Mouse (Mus musculus): ENCODE data around the gene Cacna2d4. TPM values are rescaled to one million over a fixed set of nuclear protein-coding genes. Genes with fewer than 3 reads are reported as not detected.

The Cacna2d4 gene
- total RNA-seq, 2 experiments from 2014 or later, result 5.5 TPM; not detected in 1

DNA sequence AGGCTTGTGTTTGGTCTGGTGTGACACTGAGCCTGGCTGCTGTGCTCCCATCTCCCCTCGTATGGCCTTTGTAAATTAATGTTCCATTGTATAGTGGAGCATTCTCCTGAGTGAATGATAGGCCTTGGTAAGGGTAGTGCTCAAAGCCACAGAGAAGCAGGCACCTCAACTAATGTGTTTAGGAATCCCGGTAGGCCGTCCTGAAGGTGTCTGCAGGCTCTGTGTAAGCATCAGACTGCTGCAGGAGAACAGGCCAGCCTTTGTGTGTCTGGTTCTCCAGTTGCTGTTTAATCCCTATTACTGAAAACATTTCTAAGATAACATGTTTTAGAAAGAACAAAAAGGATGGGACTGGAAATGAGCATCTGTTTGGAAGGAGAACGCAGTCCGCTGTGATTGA, 17.7 kb upstream of the Cacna2d4 start:
- no peak for ATAC-seq (replicated peaks; ENCODE audit: low FRiP score, low TSS enrichment, poor library complexity, severe bottlenecking)

DNA sequence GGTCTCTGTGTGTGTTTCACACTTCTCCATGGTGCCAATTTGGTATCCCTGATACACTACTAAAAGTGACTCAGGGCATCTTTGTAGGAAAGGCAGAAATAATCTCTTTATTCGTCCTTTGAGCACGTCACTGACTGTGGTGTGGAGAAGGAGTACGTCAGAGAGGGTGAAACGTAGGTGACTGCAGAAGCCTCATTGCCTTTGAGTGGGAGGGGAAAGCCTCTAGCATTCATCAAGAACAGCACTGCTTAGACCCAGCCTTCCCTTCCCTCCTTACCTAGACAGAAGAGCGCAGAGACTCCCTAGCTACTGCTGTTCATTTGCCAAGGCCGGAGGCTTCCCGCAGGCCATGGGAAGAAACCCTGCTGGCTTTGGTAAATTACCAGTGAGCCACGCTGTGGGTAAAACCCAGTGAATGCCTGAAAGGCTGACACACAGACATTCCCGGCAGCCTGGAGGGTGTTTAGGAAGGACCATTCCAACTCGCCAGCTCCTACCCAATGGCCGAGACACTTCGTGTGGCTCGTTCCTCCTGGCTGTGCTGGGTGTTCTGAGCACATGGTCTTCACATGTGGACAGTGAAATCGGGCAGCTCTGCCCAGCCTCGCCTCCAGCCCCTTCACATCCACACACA, 17.0 kb upstream of the Cacna2d4 start:
- no peak for ATAC-seq (replicated peaks; ENCODE audit: low FRiP score, low TSS enrichment, poor library complexity, severe bottlenecking)

DNA sequence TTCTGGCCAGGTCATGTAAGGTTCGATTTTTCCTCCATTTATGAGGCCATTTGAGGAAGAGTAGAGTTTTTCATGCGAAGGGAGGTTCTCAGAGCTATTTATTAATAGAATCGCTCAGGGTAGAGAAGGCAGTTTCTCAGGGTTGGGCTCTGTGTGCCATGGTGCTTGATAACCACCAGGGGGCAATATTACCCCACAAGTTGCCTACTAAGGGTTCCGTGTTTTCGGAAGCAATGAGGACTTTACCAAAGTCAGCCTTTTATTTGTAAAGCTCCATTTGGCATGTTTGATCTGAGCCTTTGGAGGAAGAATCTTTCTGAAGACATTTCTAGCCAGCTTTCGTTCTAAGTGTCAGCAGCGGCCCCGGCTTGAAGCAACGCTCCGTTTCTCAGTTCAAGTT, 16.0 kb upstream of the Cacna2d4 start:
- peak; percentile 62; the same call in 1 of the 2 replicates for ATAC-seq (replicated peaks; ENCODE audit: low FRiP score, low TSS enrichment, poor library complexity, severe bottlenecking)

DNA sequence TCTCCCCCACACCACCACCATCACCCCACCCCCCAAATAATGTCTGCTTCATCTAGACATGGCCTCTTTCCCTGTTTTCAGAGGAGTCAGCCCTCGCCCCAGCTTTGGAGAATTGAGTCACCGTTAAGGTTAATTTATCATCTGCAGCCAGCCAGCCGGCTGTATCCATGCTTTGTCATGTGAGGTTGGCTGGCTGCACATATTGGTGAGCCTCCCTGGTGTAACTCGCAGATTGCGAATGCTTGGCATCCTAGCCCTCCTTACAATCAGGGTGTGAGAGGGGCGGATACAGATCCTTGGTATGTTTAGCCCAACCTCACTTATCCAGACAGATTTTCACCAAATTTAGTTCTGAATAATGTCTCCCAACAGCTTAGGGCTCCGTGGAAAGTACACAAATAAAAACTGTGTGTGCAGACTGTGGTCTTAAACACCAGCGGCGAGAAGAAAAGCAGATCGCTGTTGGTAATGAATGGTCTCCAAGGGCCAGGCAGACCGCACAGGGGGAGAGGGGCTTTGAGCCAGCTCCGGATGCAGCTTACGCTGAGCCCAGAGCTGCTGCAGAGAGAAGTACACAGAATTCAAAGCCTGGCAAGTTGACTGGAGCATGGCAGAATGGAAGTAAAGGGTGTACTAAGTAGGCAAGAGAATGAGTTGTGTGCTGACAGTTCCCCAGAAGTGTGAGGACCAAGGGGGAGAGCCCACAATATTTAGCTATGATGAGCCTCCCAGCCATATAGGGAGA, 11.7 kb upstream of the Cacna2d4 start:
- ATAC-seq (replicated peaks; ENCODE audit: low FRiP score, low TSS enrichment, poor library complexity, severe bottlenecking), result peak; percentile 61

DNA sequence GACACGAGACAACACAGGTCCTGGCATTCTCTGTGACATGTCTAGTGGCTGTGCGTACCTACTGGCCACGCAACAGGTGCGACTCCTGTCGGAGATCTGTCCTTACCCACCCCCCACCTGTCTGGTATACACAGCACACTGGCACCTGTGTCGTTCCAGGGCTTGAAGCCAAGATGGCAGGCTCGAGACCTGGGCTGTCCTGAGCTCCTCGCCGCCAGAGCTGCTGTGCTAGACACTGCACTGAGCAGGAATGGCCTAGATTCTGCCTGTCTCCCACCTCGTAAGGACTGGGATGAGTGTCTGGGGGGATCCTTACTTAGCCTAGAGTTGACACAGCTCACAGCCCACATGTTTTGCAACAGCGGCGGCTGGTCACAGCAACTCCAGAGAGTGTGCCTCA, 11.1 kb upstream of the Cacna2d4 start:
- ATAC-seq (replicated peaks; ENCODE audit: low FRiP score, low TSS enrichment, poor library complexity, severe bottlenecking), result no peak

DNA sequence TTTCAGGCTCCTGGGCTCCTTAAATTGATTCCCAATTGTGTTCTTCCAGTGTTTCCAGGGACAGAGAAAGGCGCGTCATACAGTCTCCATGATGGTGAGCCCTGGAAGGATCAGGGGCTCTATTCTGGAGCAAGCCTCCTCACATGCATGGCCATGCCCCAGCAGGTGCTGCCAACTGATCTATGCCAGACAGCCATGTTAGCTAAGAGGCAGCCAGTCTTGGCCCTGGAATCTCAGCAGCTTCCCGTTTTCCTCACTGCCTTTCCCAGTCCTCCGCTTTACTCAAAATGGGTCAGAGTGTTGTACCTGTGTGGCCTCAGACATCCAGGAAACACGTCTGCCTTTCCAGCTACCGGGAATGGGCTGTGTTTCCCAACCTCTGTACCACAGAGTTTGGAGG, 10.6 kb upstream of the Cacna2d4 start:
- no peak for ATAC-seq (replicated peaks; ENCODE audit: low FRiP score, low TSS enrichment, poor library complexity, severe bottlenecking)

DNA sequence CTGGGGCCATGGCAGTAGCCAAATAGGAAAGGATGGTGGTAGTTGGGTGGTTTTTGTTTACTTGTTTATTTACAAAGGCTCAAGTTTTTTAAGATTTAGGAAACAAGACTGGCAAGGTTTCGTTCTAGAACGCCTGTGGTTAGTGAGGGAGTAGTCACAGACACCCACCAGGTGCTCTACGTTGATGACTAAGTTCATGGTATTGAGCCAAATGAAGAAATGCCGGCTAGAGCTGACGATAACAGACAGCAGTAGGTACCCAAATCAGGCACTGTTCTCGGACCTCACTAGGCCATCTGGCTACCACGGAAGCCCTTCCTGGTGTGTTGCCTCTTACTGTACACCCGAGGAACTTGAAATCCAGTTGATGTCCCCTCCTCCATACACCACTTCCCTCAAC, 9.3 kb upstream of the Cacna2d4 start:
- no peak for ATAC-seq (replicated peaks; ENCODE audit: low FRiP score, low TSS enrichment, poor library complexity, severe bottlenecking)

DNA sequence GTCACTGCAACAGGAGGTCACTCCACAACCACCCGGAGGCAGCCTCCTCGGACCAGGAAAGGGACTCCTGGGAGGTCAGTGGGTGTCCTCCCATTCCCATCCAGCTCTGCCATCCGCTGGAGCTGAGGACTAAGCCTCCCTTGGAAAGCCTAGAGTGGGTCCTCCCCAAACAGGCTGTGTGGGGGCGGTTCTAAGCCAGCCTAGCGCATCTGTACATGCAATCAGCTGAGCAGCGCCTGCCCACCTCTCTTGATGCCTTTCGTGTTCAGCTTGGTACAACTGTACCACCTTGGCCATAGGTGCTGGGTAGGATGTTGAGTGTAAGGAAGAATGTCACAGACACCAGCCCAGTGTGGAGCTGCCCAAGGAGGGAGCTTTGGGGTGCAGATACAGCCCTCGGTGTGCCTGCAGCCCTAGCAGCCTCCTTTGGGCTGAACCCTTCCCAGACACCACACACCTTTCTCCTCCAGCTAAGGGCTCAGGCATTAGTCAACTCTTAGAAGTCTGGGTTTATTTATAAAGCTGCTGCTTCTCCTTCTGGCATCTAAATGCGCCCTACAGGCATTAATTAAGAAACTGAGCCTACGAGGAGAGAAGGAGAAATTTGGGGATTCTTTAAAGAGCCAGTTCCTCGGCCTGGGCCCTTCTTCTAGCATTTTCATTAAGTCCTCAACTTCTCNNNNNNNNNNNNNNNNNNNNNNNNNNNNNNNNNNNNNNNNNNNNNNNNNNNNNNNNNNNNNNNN, 7.3 kb upstream of the Cacna2d4 start:
- ATAC-seq (replicated peaks; ENCODE audit: low FRiP score, low TSS enrichment, poor library complexity, severe bottlenecking), result no peak

DNA sequence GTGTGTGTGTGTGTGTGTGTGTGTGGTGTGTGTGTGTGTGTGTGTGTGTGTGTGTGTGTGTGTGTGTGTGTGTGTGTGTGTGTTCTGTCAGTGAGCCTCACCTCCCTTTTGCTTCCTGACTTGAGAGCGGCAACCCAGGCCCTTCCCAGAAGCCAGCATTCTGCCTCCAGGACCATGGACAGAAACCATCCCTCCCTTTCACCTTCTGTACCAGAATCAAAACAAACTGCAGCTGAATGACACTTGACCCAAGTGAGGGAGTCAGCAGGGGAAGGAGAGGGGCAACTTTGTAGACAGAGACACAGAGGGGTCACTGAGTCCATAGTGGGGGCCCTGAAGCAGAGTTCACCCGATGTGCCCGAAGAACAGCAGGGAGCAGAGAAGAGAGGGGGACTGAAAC, 3.3 kb upstream of the Cacna2d4 start:
- 0 out of 2 replicates have a peak, but pooled peaks have one; percentile 47 for ATAC-seq (replicated peaks; ENCODE audit: low FRiP score, low TSS enrichment, poor library complexity, severe bottlenecking)

DNA sequence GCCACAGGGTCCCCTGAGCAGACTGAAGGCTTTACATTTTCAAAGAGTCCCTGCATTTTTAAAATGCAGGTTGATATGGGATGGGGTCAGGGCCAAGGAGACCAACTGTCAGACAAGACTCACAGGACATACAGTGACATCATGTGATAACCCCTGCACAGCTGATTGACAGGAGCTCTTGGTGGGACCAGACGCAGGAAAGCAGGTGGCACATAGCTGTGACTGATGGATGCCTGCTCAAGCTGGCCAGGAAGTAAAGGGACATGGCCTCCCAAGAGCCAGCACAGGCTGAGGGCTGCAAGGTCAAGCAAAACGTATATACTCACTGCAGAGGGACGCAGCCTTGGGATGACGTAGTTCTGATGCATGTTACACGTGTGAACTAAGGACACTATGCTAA, 885 bp upstream of the Cacna2d4 start:
- no peak for ATAC-seq (replicated peaks; ENCODE audit: low FRiP score, low TSS enrichment, poor library complexity, severe bottlenecking)

DNA sequence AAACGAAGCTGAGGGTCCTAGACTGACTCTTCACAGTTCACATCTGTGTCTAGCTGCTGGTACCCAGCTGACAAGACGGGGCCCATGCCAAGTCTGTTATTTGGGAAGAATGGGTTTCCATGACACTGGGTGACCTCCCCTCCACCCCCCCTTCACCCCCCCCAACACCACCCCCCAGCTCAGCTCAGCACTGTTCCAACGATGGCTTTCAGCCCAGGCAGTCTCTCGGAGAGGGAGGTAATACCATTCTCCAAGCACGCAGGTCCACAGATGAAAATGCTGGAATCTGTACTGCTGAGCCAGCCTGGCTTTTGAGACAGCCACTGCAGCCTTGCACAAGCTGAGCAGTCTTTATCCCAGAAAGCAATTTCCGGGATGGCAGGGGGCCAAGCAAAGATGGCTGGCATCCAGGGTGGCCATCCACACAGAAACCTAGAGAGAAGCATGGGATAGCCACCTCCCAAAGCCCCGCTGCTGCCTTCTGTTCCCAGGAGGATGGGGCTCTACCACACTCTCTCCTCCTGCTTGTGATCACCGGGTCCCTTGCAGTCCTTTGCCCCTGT, 1.2 kb downstream of the Cacna2d4 start:
- ATAC-seq (replicated peaks; ENCODE audit: low FRiP score, low TSS enrichment, poor library complexity, severe bottlenecking), result no peak

DNA sequence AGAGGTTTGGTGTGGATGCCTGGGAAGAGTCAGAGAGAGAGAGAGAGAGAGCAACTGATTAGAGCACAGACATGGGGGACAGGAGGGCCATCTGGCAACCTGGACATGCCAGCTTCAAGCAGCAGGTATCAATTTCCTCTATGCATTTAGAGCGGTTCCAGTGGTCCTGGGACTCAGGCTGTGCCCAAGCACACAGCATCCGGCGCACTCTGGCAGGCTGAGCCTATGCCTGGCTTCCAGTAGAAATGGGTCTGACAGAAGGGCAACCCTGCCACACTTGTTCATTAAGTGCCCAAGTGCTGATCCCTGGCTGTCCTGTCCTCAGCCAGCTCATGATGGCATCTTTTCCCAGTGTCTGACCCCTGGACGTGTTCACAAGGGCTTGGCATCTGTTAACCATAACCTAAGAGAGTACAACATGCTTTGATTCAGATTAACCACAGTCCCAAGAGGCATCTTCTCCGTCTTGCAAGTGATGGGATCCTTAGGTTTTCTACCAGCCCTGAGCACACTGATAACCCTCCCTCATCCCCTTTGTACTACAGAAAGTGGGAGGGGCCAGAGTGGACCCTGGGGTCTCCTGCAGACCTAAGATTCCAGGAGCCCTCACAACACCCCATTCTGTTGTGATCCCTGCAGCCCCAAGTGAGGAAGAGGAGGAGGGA, 3.1 kb downstream of the Cacna2d4 start:
- ATAC-seq (replicated peaks; ENCODE audit: low FRiP score, low TSS enrichment, poor library complexity, severe bottlenecking), result no peak

DNA sequence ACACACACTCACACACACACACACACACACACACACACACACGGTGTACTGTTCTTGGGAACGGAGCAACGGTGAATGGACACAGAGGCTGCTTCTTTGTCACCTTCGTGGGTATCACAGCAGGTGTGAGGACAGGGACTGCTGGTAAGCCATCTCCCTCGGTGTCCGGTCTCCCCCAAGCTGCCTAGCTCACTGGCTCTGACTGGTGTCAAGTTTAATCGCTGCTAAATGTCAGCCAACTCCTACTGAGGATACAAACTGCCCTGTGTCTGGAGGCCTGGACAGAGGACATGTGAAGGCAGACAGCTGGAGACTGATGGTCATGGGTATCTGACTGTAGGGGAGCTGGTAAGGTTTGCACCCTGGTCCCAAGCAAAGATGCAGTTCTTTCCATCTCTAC, 3.9 kb downstream of the Cacna2d4 start:
- no peak for ATAC-seq (replicated peaks; ENCODE audit: low FRiP score, low TSS enrichment, poor library complexity, severe bottlenecking)

DNA sequence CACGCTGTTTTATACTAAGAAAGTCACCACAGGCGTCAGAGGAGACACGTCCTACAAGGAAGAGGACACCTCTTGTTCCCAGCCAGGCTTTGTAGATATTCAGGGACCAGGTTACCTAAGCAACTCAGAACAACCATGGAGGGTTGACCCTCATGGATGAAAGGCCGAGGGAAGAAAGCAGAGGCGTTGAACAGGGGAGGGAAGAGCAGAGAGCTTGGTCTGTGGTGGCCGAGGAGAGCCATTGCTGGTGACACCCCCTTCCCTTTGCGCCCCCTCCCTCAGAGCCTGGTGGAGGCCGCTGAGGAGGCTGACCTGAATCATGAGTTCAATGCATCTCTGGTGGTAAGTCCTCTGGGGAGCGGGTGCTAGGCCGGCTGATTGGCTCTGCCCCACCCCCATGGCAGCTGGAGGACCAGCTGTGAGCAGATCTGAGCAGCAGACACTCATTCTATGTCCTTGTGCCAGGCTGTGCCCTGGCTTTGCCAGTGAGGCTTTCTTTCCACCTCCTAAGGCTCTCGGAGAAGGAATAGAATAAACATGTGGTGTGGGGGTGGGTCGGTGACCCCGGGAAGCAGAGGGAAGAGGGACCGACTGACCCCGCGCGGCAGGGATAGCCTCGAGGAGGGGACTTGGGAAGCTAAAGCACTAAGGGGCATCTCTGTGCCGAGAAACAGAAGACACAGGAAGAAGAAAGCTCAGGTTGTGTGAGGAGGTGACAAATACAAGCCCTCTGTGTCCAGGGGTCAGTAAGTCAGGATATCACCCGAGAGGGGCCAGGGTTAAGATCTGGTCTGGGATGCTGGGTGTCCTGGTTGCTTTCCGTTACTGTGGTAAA, 4.8 kb downstream of the Cacna2d4 start:
- ATAC-seq (replicated peaks; ENCODE audit: low FRiP score, low TSS enrichment, poor library complexity, severe bottlenecking), result no peak

DNA sequence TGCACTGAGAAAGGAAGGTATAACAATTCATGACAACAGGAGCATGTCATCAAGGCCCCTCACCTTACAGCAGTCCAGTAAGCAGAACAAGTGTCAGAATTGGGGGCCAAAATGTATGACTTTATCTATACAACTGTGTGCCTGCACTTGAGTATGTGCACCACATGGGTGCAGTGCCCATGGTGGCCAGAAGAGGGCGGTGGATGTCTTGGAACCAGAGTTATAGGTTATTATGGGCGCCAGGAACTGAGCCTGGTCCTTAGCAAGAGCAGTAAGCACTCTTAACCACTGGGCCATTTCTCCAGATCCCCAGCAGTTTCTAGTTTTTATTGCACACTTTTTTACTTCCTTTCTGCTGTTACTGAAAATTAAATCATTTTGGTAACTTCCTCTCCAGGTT, 9.8 kb downstream of the Cacna2d4 start:
- ATAC-seq (replicated peaks; ENCODE audit: low FRiP score, low TSS enrichment, poor library complexity, severe bottlenecking), result no peak

DNA sequence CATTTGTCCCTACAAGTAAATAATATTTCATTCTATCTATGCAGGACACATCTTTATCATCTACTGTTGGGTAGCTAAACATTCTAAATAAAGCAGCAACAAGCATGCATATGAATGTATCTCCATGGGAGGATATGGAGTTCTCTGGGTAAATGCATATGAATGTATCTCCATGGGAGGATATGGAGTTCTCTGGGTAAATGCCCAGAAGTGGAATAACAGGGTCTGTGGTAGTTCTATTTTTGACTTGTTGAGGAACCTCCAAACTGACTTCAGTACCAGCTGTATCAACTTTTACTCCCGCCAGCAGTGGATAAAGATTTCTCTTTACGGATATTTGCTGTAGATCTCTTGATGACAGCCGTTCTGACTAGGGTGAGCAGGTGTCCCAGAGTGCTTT, 12.3 kb downstream of the Cacna2d4 start:
- no peak for ATAC-seq (replicated peaks; ENCODE audit: low FRiP score, low TSS enrichment, poor library complexity, severe bottlenecking)

DNA sequence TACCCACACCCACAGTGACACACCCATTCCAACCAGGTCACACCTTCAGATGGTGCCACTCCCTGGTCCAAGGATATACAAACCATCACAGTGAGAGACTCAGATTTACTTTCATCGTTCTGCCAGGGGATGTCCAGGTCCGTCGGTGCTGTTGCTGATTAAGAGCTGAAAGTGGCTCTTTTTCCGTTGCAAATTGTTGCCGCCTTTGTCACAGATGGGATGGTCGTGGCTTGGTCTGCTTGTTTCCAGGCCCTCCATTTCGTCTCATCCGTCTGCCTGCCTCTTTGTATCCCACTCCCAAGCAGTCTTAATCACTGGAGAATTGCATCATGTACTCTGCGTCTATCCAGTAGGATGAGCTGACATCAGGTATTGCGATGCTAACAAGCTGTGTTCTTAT, 13.4 kb downstream of the Cacna2d4 start:
- ATAC-seq (replicated peaks; ENCODE audit: low FRiP score, low TSS enrichment, poor library complexity, severe bottlenecking), result no peak

DNA sequence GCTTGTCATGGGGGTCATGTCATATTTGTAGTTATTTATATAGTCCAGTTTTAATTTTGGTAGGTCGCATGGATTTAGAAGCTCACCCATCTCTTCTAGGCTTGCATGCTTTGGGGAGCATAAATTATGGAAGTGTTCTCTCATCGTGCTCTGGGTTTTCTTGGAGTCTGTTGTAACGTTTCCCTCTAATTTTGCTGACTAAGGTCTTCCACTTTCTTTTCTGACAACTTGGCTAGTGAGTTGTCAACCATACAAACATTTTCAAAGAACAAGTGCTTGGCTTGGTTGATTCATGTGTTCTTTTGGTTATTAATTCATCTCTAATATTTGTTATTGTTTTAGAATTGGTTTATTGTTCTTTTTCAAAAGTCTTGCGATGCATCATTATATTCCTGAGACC, 15.4 kb downstream of the Cacna2d4 start:
- no peak for ATAC-seq (replicated peaks; ENCODE audit: low FRiP score, low TSS enrichment, poor library complexity, severe bottlenecking)

DNA sequence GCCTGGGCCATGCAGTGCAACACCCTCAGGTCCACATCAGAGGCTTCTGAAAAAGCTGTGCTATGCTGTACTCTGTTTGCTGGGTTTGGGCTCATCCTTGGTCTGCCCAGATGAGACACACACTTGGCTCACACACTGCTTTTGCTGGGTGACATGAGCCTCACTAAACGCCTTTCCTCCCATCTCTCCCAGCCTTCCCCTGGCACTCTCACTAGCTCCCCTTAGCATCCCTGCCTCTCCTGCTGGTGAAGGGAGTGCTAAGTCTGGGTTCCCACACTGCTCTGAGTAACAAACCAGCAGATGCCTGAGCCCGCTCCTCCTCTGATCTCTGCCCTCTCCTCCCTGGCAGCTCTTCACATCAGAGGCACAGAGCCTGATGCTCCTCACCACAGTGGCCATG, 40.4 kb downstream of the Cacna2d4 start:
- no peak for ATAC-seq (replicated peaks; ENCODE audit: low FRiP score, low TSS enrichment, poor library complexity, severe bottlenecking)
